Mouse (Mus musculus): ENCODE data around the gene Slc25a26. TPM values are rescaled to one million over a fixed set of nuclear protein-coding genes. Genes with fewer than 3 reads are reported as not detected.

Slc25a26 gene
- polyA plus RNA-seq, 1 experiment = 21.2 TPM

DNA sequence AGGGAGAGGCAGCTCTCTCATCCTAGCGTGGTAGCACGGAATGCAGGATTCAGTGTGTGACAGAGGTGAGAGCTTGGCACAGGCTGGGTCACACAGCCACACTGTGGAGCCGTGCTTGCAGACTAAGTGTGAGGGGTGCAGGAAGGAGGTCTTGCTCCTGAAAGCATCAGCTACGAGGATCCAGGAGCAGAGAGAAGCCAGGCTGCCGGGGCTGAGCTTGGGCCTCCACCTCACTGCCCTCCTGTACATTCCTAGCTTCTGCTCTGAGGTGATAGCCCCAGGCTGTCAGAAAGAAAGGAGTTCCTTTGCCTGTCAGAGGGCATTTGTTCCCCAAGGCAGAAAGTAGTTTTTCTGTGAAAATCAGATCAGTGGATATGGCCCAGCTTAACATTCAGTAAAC lies 95.1 kb downstream of the Slc25a26 start:
- no peak for TF ChIP-seq CTCF (IDR thresholded peaks at IDR 0.05; ENCODE audit: extremely low read depth, insufficient read depth, low read length)
- no peak for TF ChIP-seq POLR2A (IDR thresholded peaks at IDR 0.05; ENCODE audit: extremely low read depth, insufficient read depth, low read length)
- H3K27ac ChIP-seq (ENCODE audit: insufficient read depth, low read length) = no peak overlapping the region
- peaks cover 8% of the 10 kb centered on the region; the same call in 1 of the 2 replicates for H3K4me1 ChIP-seq (ENCODE audit: control insufficient read depth, insufficient read depth, low read length)
- no peak overlapping the region for H3K4me3 ChIP-seq (ENCODE audit: insufficient read depth, low read length)

- TF ChIP-seq CTCF (IDR thresholded peaks at IDR 0.05; ENCODE audit: extremely low read depth, insufficient read depth, low read length) (no peak), POLR2A (IDR thresholded peaks at IDR 0.05; ENCODE audit: extremely low read depth, insufficient read depth, low read length) (no peak)
- no peak overlapping the region for H3K4me3 ChIP-seq (ENCODE audit: insufficient read depth, low read length)
- peaks cover 8% of the 10 kb centered on the region; the same call in 1 of the 2 replicates for H3K4me1 ChIP-seq (ENCODE audit: control insufficient read depth, insufficient read depth, low read length)
- no peak overlapping the region for H3K27ac ChIP-seq (ENCODE audit: insufficient read depth, low read length)
Measured at GRCm38 (mm10) chr6:94596051-94596760, 96.1 kb downstream of the Slc25a26 start.

GRCm38 (mm10) chr6:94596761-94597485 lies 96.8 kb downstream of the Slc25a26 start:
- Histone ChIP-seq H3K27ac (ENCODE audit: insufficient read depth, low read length) (no peak overlapping the region), H3K4me1 (ENCODE audit: control insufficient read depth, insufficient read depth, low read length) (peaks cover 5% of the 10 kb centered on the region; the same call in 1 of the 2 replicates), H3K4me3 (ENCODE audit: insufficient read depth, low read length) (no peak overlapping the region)
- TF ChIP-seq CTCF (IDR thresholded peaks at IDR 0.05; ENCODE audit: extremely low read depth, insufficient read depth, low read length) = no peak
- TF ChIP-seq POLR2A (IDR thresholded peaks at IDR 0.05; ENCODE audit: extremely low read depth, insufficient read depth, low read length) = no peak

DNA sequence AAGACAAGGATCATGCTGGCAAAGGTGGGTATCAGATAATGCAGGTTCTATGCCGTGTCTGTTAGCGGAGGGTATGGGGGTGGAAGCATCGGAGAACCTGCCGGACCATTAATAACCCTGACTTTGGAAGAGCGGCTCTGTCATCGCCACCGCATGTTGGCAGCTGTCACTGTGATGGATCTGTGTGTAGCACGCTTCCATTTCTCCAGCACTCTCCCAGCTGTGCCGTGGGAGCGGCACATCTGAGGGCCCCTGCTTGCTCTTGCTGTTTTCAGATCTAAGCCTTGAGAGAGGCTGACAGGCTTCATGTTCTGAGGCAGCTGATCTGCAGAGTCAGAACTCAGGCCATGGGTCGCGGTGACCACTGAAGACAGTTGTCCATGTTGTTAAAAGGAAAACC lies 98.3 kb downstream of the Slc25a26 start:
- H3K4me3 ChIP-seq (ENCODE audit: insufficient read depth, low read length) = no peak overlapping the region
- TF ChIP-seq CTCF (IDR thresholded peaks at IDR 0.05; ENCODE audit: extremely low read depth, insufficient read depth, low read length) (no peak), POLR2A (IDR thresholded peaks at IDR 0.05; ENCODE audit: extremely low read depth, insufficient read depth, low read length) (no peak)
- no peaks in the 10 kb centered on the region for H3K4me1 ChIP-seq (ENCODE audit: control insufficient read depth, insufficient read depth, low read length)
- H3K27ac ChIP-seq (ENCODE audit: insufficient read depth, low read length) = no peak overlapping the region

DNA sequence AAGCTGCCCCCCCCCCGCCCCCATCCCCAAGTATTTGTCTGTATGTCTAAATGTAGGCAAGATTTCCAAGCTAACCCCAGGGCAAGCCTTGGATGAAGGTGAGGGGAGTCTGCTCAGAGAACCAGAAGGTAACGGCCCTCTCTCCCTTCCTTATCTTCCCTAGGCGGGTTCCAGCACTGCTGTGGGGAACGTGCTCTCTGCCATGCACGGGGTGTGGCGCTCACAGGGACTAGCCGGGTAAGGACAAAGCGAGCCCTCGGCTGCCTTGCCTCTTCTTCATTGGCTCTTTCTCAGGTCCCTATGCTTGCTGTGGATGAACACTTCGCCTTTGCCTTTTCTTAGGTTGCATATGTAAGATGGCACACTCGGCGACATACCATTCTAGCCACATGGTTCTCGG lies 98.9 kb downstream of the Slc25a26 start:
- H3K27ac ChIP-seq (ENCODE audit: insufficient read depth, low read length) = no peak overlapping the region
- H3K4me3 ChIP-seq (ENCODE audit: insufficient read depth, low read length) = no peak overlapping the region
- no peaks in the 10 kb centered on the region for H3K4me1 ChIP-seq (ENCODE audit: control insufficient read depth, insufficient read depth, low read length)
- no peak for TF ChIP-seq CTCF (IDR thresholded peaks at IDR 0.05; ENCODE audit: extremely low read depth, insufficient read depth, low read length)
- TF ChIP-seq POLR2A (IDR thresholded peaks at IDR 0.05; ENCODE audit: extremely low read depth, insufficient read depth, low read length) = no peak

- Histone ChIP-seq H3K4me3 (ENCODE audit: insufficient read depth, low read length) (no peak overlapping the region), H3K4me1 (ENCODE audit: control insufficient read depth, insufficient read depth, low read length) (no peaks in the 10 kb centered on the region), H3K27ac (ENCODE audit: insufficient read depth, low read length) (no peak overlapping the region)
- TF ChIP-seq POLR2A (IDR thresholded peaks at IDR 0.05; ENCODE audit: extremely low read depth, insufficient read depth, low read length) = no peak
- no peak for TF ChIP-seq CTCF (IDR thresholded peaks at IDR 0.05; ENCODE audit: extremely low read depth, insufficient read depth, low read length)
Measured at GRCm38 (mm10) chr6:94601101-94601500, 101.0 kb downstream of the Slc25a26 start.

- H3K27ac ChIP-seq (ENCODE audit: insufficient read depth, low read length) = no peak overlapping the region
- H3K4me1 ChIP-seq (ENCODE audit: control insufficient read depth, insufficient read depth, low read length) = no peaks in the 10 kb centered on the region
- no peak overlapping the region for H3K4me3 ChIP-seq (ENCODE audit: insufficient read depth, low read length)
- no peak for TF ChIP-seq POLR2A (IDR thresholded peaks at IDR 0.05; ENCODE audit: extremely low read depth, insufficient read depth, low read length)
- no peak for TF ChIP-seq CTCF (IDR thresholded peaks at IDR 0.05; ENCODE audit: extremely low read depth, insufficient read depth, low read length)
Measured at GRCm38 (mm10) chr6:94601811-94602210, 101.7 kb downstream of the Slc25a26 start.

GRCm38 (mm10) chr6:94604072-94604471 lies 103.9 kb downstream of the Slc25a26 start:
- TF ChIP-seq CTCF (IDR thresholded peaks at IDR 0.05; ENCODE audit: extremely low read depth, insufficient read depth, low read length) (no peak), POLR2A (IDR thresholded peaks at IDR 0.05; ENCODE audit: extremely low read depth, insufficient read depth, low read length) (no peak)
- Histone ChIP-seq H3K4me3 (ENCODE audit: insufficient read depth, low read length) (no peak overlapping the region), H3K4me1 (ENCODE audit: control insufficient read depth, insufficient read depth, low read length) (no peaks in the 10 kb centered on the region), H3K27ac (ENCODE audit: insufficient read depth, low read length) (no peak overlapping the region)

DNA sequence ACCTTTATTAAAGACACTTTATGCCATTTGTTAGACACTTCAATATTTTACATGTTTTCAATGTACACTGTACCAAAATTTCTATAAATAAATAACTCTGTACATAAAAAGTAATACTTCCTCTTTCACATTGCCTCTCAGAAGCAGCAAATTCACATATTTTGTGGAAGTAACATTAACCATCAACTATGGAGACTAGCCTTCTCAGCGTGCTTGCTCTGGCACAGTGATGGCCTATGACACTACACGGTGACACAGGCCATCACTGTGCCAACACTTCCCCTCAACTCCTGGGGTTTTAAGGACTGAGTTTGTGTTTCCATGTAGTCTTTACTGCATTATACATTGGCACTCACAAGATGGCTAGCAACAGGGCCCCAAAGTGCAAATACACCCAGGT lies 104.4 kb downstream of the Slc25a26 start:
- H3K27ac ChIP-seq (ENCODE audit: insufficient read depth, low read length) = no peak overlapping the region
- H3K4me3 ChIP-seq (ENCODE audit: insufficient read depth, low read length) = no peak overlapping the region
- no peak for TF ChIP-seq CTCF (IDR thresholded peaks at IDR 0.05; ENCODE audit: extremely low read depth, insufficient read depth, low read length)
- TF ChIP-seq POLR2A (IDR thresholded peaks at IDR 0.05; ENCODE audit: extremely low read depth, insufficient read depth, low read length) = no peak
- H3K4me1 ChIP-seq (ENCODE audit: control insufficient read depth, insufficient read depth, low read length) = no peaks in the 10 kb centered on the region

All from cortical plate, adult 2 months (tissue).